Mouse (Mus musculus): ENCODE results near the gene Limch1. TPM values are rescaled to one million over a fixed set of nuclear protein-coding genes. Genes with fewer than 3 reads are reported as not detected.

Gene Limch1
- total RNA-seq, 1 experiment from 2014 or later, result 0.12 TPM

DNA sequence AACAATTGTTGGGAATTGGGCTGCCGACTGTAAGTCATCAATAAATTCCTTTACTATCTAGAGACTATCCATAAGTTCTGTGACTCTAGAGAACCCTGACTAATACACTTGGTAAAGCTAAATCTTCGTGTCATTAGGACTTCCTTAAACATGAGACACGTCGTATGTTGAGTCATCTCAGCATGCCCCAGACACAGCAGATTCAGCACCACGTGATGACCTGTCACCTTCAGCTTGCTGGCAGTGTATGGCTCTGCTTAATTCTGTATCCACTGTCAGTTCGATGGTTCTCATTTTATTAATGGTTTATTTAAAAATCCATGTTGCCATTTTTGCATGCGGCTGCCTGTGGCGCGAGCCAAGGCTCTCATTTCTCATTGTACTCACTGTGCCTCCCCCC lies 298.3 kb downstream of the Limch1 start:
- ATAC-seq (ENCODE audit: extremely low read depth, insufficient number of reproducible peaks, low FRiP score, poor library complexity, severe bottlenecking), result no peak

DNA sequence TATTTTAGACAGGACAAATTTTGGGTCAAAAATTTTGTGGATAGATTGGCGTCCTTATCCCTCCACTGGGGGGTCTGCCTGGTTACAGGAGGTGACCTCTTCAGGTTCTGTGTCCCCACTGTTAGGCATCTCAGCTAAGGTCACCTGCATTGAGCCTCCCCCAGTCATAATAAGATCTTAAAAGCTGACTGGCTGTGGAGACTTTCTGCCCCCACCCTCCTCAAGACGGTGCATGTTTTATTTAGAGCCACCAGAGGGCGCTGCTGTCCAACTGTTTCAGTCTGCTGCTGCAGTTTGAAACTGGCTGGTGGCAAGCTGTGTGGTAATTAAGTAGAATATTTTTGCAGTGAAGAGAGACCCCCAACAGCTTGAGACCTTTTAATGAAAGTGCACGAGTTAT lies 302.4 kb downstream of the Limch1 start:
- no peak for ATAC-seq (ENCODE audit: extremely low read depth, insufficient number of reproducible peaks, low FRiP score, poor library complexity, severe bottlenecking)

DNA sequence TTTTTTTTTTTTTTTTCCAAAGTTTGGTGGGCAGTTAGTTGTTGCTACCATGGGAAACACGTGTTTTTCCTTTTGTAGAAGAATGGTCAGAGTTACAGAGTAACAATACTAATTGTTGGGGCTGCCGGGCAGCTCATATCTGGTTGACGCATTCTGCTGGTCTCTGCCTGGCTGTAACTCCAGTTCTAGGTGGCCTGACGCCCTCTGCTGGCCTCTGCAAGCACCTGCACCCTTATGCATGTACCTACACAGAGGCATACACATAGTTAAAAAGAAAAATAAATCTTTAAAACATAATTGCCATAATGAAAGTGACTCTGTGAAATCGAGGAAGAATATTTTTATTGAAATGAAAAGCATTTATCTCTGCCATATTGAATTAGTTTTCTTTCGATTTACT lies 312.2 kb downstream of the Limch1 start:
- no peak for ATAC-seq (ENCODE audit: extremely low read depth, insufficient number of reproducible peaks, low FRiP score, poor library complexity, severe bottlenecking)

DNA sequence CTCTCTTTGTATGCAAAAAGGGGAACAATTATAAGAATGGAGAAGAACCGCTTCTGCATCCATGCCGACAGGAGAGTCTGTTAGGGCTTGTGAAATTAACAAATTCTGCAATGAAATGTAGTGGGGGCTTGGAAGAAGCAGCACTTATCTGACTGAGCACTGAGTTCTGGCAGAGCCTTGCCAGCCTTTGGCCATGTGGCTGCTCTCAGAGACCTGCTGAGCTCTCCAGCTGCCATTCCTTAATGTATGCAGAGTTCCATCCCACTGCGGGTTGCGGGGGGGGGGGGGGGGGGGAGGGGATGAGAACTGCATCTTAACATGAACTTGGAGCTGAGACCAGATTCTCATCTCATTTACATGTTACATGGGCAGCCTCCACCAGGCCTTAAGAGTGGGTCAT lies 314.9 kb downstream of the Limch1 start:
- no peak for ATAC-seq (ENCODE audit: extremely low read depth, insufficient number of reproducible peaks, low FRiP score, poor library complexity, severe bottlenecking)

DNA sequence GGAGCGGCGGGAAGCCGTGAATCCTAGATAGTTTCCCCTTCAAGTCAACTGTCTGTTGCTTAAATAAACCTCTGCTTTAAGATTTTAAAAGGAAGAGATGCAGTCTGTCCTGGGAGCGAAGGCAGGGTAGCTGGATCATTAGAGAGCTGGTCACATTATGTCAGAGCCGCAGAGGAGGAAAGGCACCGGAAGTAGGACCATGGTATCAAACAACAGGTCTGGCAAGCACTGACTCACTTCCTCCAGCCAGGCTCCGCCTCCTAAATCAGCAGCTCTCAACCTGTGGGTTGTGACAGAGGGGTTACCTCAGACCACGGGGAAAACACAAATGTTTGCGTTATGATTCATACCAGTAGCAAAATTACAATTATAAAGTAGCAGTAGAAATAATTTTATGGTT lies 318.0 kb downstream of the Limch1 start:
- no peak for ATAC-seq (ENCODE audit: extremely low read depth, insufficient number of reproducible peaks, low FRiP score, poor library complexity, severe bottlenecking)

DNA sequence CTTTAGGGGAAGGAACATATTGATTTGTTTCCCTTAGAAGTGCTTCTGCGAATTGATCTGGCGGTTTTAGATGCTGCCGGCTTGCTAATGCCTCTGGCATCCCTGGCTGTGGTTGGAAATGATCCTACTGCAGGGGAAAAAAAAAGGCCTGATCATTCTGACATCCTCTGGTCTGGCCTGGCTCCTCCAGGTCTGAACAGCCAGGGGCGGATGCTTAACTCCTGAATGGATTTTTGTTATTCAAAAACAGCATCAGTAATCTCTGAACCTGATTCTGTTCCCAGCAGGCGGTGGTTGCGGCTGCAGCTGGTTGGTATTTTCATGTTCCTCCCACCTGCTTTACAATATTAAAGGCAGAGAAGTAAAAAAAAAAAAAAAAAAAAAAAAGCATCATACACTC lies 337.5 kb downstream of the Limch1 start:
- no peak for ATAC-seq (ENCODE audit: extremely low read depth, insufficient number of reproducible peaks, low FRiP score, poor library complexity, severe bottlenecking)

DNA sequence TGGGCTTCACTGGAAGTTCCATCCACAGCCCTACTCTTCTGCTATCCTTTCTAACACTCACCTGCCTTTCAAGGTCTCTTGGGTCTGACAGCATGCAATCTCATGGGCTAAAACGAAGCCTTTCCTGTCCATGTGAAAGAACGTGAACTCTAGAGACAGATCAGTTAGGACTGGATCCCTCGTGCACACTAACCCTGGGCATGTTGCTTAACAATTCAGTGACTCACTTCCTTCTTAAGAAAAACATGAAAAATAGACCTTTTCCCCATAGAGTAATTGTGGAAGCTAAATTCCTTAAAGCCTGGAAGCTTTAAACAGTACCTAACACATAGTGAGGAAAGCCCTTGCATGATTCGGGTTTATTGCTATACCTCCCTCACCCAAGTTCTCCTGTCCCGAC lies 345.2 kb downstream of the Limch1 start:
- ATAC-seq (ENCODE audit: extremely low read depth, insufficient number of reproducible peaks, low FRiP score, poor library complexity, severe bottlenecking), result no peak

DNA sequence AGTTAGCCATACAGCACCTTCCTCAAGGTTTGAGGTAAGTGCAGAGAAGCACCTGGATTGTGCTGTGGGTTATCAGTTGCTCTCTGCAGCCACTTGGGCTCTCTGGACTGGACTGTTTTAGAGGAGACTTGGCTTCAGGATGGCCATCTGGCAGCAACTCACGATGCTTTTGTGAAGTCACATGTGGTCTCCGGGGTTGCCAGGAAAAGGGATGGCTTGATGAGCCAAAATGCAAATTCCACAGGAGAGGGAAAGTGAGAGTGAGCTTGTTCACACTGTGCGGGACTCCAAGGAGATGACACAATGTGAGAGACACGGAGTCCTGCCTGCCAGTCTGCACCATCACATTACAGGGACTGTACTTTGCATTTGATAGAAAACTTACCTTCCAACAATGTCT lies 346.1 kb downstream of the Limch1 start:
- ATAC-seq (ENCODE audit: extremely low read depth, insufficient number of reproducible peaks, low FRiP score, poor library complexity, severe bottlenecking), result no peak

DNA sequence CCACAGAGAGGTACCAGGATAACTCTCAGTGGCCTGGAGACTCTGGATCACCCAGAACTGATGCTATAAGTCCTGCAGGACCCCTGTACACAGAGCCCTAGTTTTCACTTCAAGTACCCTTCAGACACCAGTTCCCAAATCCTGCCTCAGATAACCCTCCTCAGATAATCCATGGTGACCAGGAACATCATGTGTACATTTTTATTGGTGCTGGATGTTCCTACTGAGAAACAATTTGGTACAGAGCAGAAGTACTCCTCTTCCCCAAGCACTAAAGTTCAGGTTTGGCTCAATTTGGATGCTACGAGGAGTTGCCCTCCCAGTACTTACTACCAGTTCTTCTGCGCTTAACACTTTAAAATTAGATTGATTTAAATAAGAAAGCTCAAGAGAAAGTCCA lies 348.4 kb downstream of the Limch1 start:
- no peak for ATAC-seq (ENCODE audit: extremely low read depth, insufficient number of reproducible peaks, low FRiP score, poor library complexity, severe bottlenecking)

DNA sequence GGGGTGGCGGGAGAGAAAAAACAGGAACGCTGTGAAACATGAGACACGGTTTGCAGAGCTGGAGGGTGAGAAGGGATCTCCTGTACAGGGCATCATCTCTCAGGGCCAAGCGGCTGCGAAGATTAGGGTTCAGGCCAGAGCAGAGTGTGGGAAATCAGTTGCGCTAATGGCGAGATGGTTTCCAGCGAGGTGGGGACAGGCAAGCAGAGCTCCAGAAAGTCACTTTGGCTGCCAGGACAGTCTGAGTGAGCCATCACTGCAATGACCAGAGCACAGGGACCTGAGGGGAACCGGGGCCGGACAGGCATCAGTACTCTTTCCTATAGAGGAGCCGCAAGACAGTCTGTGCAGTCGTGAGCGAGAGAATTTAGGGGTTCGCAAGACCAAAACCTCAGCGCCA lies 349.5 kb downstream of the Limch1 start:
- no peak for ATAC-seq (ENCODE audit: extremely low read depth, insufficient number of reproducible peaks, low FRiP score, poor library complexity, severe bottlenecking)

DNA sequence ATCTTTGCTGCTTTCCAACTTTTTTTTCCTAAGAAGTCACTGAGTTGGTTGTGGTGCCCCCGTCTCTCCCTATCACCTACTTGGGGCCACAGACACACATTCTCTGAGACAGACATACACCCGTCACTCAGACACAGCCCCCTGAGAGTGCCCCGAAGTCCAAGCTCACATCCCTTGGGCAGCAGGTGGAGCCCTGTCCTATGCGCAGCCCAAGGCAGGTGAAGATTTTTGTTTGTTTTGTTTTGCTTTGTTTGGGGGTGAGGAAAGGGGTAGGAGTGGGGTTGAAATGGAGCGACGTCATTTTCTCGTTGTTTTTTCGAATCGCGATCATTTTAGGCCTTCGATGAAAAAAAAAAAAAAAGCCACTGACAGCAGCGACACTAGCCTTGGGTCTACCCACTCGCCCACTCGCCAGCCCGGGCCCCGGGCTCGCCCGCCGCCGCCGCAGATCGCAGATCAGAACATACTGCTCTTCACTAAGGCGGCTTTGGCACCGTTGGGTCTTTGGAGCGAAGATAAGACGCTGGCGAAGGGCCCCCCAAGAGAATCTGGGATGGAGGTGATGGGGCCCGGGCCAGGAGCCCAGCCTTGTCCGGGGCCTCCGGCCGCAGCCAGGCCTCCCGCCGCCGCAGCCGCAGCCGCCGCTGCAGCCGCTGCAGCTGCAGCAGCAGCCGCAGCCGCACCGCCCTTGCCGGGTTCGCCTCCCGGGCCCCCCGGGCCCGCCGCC lies 350.2 kb downstream of the Limch1 start:
- ATAC-seq (ENCODE audit: extremely low read depth, insufficient number of reproducible peaks, low FRiP score, poor library complexity, severe bottlenecking), result no peak

DNA sequence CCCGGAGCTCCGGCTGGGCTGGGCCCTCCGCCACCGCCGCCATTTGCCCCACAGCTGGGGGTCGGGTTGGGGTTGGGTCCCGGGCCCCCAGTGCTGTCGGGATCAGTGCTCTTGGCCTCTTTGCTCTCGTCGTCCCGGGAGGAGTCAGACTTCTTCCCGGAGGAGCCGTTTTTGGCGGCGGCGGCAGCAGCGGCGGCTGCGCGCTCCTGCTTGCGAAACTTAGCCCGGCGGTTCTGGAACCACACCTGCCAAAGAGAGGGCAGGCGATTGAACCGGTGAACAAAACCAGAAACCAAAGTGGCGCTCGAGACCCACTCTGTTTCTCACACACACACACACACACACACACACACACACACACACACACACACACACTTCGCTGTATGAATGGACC lies 350.7 kb downstream of the Limch1 start:
- ATAC-seq (ENCODE audit: extremely low read depth, insufficient number of reproducible peaks, low FRiP score, poor library complexity, severe bottlenecking), result no peak

DNA sequence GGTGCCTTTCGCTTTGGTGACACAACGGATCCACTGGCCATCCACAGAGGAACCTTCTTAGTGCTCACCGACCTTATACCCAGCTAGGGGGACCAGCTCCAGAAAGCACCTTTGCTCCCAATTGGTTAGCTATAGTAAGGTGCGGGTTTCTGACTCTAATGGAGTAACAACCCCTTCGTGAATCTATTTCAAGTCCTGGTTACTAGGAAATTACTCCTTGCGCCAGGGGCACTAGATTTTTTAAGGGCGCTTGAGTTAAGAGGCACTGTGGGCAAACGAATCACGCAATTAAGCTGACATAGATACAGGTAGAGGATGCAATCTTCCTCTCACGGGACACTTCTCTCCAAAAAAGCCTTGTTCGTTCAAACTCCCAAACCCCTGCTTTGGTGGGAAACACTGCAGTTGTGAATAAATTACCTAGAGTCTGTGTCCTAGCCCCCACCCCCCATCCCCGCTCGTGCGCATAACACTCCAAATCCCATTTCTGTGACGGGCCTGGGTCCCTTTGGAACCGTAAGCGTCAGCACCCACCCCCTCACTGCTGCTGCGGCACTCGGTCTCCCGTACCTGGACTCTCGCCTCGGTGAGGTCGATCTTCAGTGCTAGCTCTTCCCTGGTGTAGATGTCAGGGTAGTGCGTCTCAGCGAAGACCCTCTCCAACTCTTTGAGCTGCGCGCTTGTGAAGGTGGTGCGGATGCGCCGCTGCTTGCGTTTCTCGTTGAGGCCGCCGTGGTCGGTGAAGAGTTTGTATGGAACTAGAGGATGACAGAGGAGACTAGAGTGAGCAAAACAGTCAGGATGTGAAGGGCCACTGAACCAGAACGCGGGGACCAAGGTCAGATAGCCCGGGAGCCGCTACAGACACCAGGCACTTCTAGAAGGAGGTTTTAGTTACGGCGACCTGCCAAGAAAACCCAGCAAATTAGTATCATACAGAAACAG lies 351.8 kb downstream of the Limch1 start:
- no peak for ATAC-seq (ENCODE audit: extremely low read depth, insufficient number of reproducible peaks, low FRiP score, poor library complexity, severe bottlenecking)

DNA sequence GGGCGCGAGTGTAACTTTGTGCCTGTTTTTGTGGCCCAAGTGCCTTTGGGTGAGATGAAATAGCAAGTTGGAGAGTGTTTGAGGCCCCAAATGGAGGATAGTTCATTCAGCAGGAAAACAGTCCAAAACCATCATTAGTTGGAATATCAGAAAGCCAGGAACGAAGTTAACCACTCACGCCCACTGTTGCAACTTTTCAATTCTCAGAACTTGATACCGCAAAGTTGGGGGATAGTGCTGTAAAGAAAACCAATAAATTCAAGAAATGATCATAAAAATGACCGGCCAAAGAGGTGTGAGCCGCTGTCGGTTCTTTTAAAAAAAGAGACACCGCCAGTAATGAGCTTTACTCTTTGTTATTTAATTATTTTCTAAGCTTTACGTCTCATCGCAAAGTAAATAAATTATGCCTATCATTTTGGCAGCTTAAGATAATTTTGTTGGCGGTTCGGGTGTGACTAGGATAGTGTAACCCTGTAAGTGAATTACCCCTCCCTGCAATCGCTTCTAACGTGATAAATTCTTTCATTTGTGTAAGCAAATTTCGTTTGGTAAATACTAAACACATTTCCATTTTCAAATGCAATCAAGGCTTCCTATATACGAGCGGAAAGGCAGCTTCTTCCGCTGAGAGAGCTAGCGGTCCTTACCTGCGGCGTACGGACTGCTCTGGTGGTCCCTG lies 352.6 kb downstream of the Limch1 start:
- no peak for ATAC-seq (ENCODE audit: extremely low read depth, insufficient number of reproducible peaks, low FRiP score, poor library complexity, severe bottlenecking)

DNA sequence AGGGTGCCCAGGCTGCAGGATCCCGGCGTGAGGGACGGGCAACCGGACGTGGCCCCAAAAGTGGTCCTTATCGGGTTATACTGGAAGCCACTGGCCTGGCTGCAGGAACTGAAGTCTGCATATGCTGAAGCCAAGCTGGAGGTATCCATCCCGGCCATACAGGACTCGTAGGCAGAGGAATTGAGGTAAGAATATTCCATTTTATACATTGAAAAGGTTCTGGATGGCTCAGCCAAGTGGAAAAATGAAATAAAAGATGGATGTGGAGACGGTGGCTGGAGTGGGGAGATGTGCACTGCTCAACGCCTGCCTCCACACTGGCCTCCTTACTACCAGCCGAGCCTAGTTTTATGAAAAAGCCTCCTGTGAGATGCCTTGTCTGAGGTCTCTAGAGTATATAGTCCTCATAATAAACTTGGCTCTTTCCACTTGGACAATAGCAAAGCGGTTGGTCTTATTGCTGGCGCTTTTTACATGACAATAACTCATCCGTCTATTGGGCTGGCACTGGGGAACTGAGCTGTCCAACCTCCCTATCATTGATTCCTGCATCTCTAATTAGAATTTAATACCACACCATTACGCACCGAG lies 353.2 kb downstream of the Limch1 start, which contains the start of gene Phox2b:
Gene Phox2b, minus strand, starts transcription at position 569 of the 591 bp plus-strand sequence.
- ATAC-seq (ENCODE audit: extremely low read depth, insufficient number of reproducible peaks, low FRiP score, poor library complexity, severe bottlenecking), result no peak

DNA sequence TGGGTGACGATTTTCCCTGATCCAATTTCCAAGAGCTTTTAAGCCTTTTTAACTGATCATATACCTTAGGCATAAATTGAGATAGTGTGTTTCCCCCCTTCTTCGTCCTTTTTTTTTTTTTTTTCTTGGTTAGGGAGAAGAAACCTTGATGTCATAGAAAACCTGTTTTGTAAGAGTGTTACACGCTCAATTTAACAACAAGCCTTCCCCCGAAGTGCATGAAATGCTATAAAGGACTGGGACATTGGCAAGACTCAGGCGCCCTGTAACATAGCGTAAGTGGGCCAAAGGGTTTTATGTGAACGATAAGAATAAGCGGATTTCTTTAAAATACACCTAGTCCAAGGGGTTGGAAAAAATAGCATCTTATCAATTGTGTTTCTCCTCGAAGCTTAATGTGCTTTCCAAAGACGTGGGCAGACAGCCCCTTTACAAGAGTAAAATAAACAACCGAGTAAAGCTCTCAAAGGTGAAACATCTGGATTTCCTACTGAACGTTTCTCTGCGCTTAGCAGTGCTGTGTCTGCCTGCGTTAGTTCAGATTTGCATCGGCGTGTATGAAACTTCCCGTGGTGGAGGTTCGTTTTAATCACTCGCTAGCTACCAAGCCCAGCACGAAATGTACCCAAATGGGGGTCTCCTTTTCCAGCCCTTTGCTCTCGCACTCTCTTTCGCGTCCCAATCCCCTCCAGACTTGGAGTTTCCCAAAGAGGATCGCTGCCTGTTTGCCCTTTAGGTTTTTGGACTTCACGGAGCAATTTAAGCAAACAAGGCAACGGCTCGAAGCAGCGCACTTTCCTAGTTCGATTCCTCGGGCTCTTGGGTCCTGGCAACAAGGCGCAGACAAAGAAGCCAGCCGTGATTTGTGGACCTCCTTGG lies 354.0 kb downstream of the Limch1 start:
- ATAC-seq (ENCODE audit: extremely low read depth, insufficient number of reproducible peaks, low FRiP score, poor library complexity, severe bottlenecking), result no peak

DNA sequence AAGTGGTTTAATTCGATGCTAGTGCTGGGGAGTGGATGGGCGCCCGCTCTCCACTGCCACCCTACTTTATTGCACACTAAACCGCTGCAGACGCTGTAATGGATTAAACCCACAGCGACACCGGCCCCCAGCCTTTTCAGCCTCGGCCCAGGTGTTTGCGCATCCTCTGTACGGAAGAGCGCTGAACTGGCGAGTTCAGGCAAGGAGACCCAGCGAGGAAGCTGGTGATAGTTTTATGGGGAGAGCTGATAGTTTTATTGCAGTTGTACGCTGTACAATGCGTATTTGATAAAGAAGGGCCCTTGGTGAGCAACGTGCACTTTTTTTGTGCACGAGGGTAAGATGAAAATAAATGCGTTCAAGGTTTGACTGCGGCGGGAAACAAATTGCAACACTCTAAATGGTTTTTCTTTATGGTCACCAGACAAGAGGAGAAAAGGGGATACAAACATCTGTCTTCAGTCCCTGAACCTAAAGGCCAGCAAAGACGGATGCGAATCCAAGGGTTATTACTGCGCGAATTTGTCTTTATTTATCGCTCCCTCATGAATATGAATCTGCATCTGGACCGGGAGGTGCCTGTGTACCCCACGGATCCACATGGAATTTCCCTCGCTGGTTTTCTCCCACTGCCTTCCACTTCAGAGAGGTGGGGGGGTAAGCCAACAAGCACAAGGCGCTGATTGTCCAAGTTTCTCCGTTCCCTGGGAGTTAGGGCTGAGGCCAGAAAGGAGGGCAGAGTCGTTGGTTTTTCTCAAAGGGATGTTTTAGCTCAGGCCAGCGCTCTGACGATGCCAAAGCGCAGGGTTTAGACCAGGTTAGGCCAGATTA lies 355.2 kb downstream of the Limch1 start:
- ATAC-seq (ENCODE audit: extremely low read depth, insufficient number of reproducible peaks, low FRiP score, poor library complexity, severe bottlenecking), result no peak

DNA sequence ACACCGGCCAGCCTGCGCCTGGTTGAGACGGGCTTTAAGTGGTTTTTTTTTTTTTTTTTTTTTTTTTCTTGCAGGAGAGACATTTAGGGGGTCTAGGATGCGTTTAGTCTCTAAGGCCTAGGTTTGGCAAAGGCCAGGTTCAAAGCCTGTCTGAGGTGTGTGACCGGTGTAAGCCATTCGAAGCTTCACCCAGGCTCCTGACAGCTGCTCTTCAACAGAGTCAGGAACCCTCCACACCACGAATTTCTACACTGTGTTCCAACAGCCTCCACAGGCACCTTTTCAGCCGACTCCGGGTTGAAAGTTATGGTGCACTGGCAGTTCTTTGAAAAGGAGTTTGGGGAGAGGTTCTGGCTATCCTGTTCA lies 355.8 kb downstream of the Limch1 start:
- no peak for ATAC-seq (ENCODE audit: extremely low read depth, insufficient number of reproducible peaks, low FRiP score, poor library complexity, severe bottlenecking)

All from neutrophil, adult 5-6 weeks (primary cell).